Mouse (Mus musculus) kidney, embryonic 16.5 days (tissue): Measurements from ENCODE around the gene Phip. TPM values are rescaled to one million over a fixed set of nuclear protein-coding genes. Genes with fewer than 3 reads are reported as not detected.

Experiments used
- ATAC-seq: fragments of 200-750 bp; cut with Nextera tagmentation; 2 replicates; pipeline ENCODE4 v1.8.0; 2017; ENCODE audit warnings: moderate TSS enrichment; ENCODE audit not compliant: low FRiP score, low TSS enrichment
- H3K27ac ChIP-seq: fragments of 300-500 bp; sonication (generic); 2 replicates; pipeline ENCODE4 v1.5.1; 2014; ENCODE audit warnings: low read length
- H3K27me3 ChIP-seq: fragments of 300-500 bp; sonication (generic); 2 replicates; pipeline ENCODE4 v1.6.1; 2014; ENCODE audit warnings: low read length, control low read depth, mixed read lengths; ENCODE audit not compliant: insufficient read depth
- H3K36me3 ChIP-seq: fragments of 300-500 bp; sonication (generic); 2 replicates; pipeline ENCODE4 v1.6.1; 2014; ENCODE audit warnings: low read length, control low read depth, mixed read lengths; ENCODE audit not compliant: insufficient read depth
- H3K4me1 ChIP-seq: fragments of 300-500 bp; sonication (generic); 2 replicates; pipeline ENCODE4 v1.6.1; 2014; ENCODE audit warnings: low read length, control low read depth, mixed read lengths; ENCODE audit not compliant: insufficient read depth
- H3K4me2 ChIP-seq: fragments of 300-500 bp; sonication (generic); replicated peaks from 2 replicates; pipeline ENCODE4 v1.6.1; 2014; ENCODE audit warnings: low read depth, low read length
- H3K4me3 ChIP-seq: fragments of 300-500 bp; sonication (generic); 2 replicates; pipeline ENCODE4 v1.5.1; 2014; ENCODE audit warnings: mild to moderate bottlenecking, low read length
- H3K9ac ChIP-seq: fragments of 300-500 bp; sonication (generic); replicated peaks from 2 replicates; pipeline ENCODE4 v1.6.1; 2014; ENCODE audit warnings: low read length
- H3K9me3 ChIP-seq: fragments of 300-500 bp; sonication (generic); 2 replicates; pipeline ENCODE4 v1.6.1; 2016; ENCODE audit warnings: low read length, control low read depth
- WGBS: fragments of 180-500 bp; shearing (Covaris S2); extraction: QIAGEN DNeasy Blood & Tissue Kit; methylation state at CpG from one replicate; pipeline ENCODE4 v1.1.7; 2014; 5-methylcytosine and 5-hydroxymethylcytosine counted together
- polyA plus RNA-seq: library from polyadenylated mRNA; unstranded; fragments of >200 nt; fragmentation: Nextera tagmentation; extraction: Ambion mirVana; gene quantifications from 2 replicates; pipeline ENCODE4 v1.2.1, GENCODE M21; 2015

Gene Phip
- polyA plus RNA-seq, 1 experiment from 2014 or later: 84.5 TPM

- Histone ChIP-seq H3K4me2 (no peak overlapping the region), H3K9me3 (no peaks in the 10 kb centered on the region), H3K4me3 (no peak overlapping the region), H3K27me3 (no peaks in the 10 kb centered on the region), H3K27ac (no peak overlapping the region), H3K4me1 (no peaks in the 10 kb centered on the region), H3K9ac (no peak overlapping the region), H3K36me3 (peaks cover 29% of the 10 kb centered on the region)
- no peak for ATAC-seq
Observed at GRCm38 (mm10) chr9:82888645-82889044, 86.7 kb downstream of the Phip start.

GRCm38 (mm10) chr9:82884177-82884576 is 91.1 kb downstream of the Phip start:
- H3K4me2 ChIP-seq: no peak overlapping the region
- no peak overlapping the region for H3K4me3 ChIP-seq
- H3K36me3 ChIP-seq: peaks cover 40% of the 10 kb centered on the region
- no peak overlapping the region for H3K27ac ChIP-seq
- H3K27me3 ChIP-seq: no peaks in the 10 kb centered on the region
- H3K9me3 ChIP-seq: no peaks in the 10 kb centered on the region
- H3K4me1 ChIP-seq: no peaks in the 10 kb centered on the region
- no peak overlapping the region for H3K9ac ChIP-seq
- ATAC-seq: no peak

- Histone ChIP-seq H3K4me1 (no peaks in the 10 kb centered on the region), H3K36me3 (peaks cover 49% of the 10 kb centered on the region), H3K9me3 (no peaks in the 10 kb centered on the region), H3K4me2 (no peak overlapping the region), H3K27ac (no peak overlapping the region), H3K9ac (no peak overlapping the region), H3K4me3 (no peak overlapping the region), H3K27me3 (no peaks in the 10 kb centered on the region)
- no peak for ATAC-seq
- WGBS: 88% methylated on average over 1 of the region's 1 CpGs
Observed at GRCm38 (mm10) chr9:82877078-82877477, 98.2 kb downstream of the Phip start.

- 70% methylated on average over 3 of the region's 3 CpGs for WGBS
- Histone ChIP-seq H3K4me1 (no peaks in the 10 kb centered on the region), H3K27ac (no peak overlapping the region), H3K4me3 (no peak overlapping the region), H3K9me3 (no peaks in the 10 kb centered on the region), H3K4me2 (no peak overlapping the region), H3K27me3 (no peaks in the 10 kb centered on the region), H3K9ac (no peak overlapping the region), H3K36me3 (peaks cover 7% of the 10 kb centered on the region)
- ATAC-seq: peak; percentile 69; the same call in 1 of the 2 replicates
Observed at GRCm38 (mm10) chr9:82867698-82868097, 107.6 kb downstream of the Phip start.

- H3K9ac ChIP-seq: no peak overlapping the region
- H3K27ac ChIP-seq: no peak overlapping the region
- H3K4me1 ChIP-seq: no peaks in the 10 kb centered on the region
- H3K27me3 ChIP-seq: no peaks in the 10 kb centered on the region
- no peak for ATAC-seq
- peaks cover 1% of the 10 kb centered on the region; the same call in 1 of the 2 replicates for H3K36me3 ChIP-seq
- 93% methylated on average over 1 of the region's 1 CpGs for WGBS
- H3K4me2 ChIP-seq: no peak overlapping the region
- H3K9me3 ChIP-seq: no peaks in the 10 kb centered on the region
- no peak overlapping the region for H3K4me3 ChIP-seq
Observed at GRCm38 (mm10) chr9:82866121-82866520, 109.2 kb downstream of the Phip start.

GRCm38 (mm10) chr9:82861775-82862430 is 113.4 kb downstream of the Phip start:
- Histone ChIP-seq H3K4me3 (no peak overlapping the region), H3K4me1 (no peaks in the 10 kb centered on the region), H3K27ac (peak overlapping the region; percentile 2; the same call in 1 of the 2 replicates), H3K36me3 (no peaks in the 10 kb centered on the region), H3K27me3 (no peaks in the 10 kb centered on the region), H3K4me2 (no peak overlapping the region), H3K9ac (no peak overlapping the region), H3K9me3 (no peaks in the 10 kb centered on the region)
- 90% methylated on average over 3 of the region's 3 CpGs for WGBS
- ATAC-seq: no peak

GRCm38 (mm10) chr9:82861316-82861715 is 114.0 kb downstream of the Phip start:
- Histone ChIP-seq H3K27me3 (no peaks in the 10 kb centered on the region), H3K4me2 (no peak overlapping the region), H3K9ac (no peak overlapping the region), H3K27ac (peak overlapping the region; percentile 2; the same call in 1 of the 2 replicates), H3K4me3 (no peak overlapping the region), H3K36me3 (no peaks in the 10 kb centered on the region), H3K9me3 (no peaks in the 10 kb centered on the region), H3K4me1 (no peaks in the 10 kb centered on the region)
- WGBS: 74% methylated on average over 4 of the region's 4 CpGs
- no peak for ATAC-seq

- H3K9ac ChIP-seq: no peak overlapping the region
Observed at GRCm38 (mm10) chr9:82860805-82861204, 114.5 kb downstream of the Phip start.

GRCm38 (mm10) chr9:82856241-82856640 is 119.1 kb downstream of the Phip start:
- no peaks in the 10 kb centered on the region for H3K9me3 ChIP-seq
- no peak for ATAC-seq
- 79% methylated on average over 4 of the region's 4 CpGs for WGBS

More at GRCm38 (mm10) chr9:82860805-82861204, 114.5 kb downstream of the Phip start:
- no peak overlapping the region for H3K27ac ChIP-seq
- H3K36me3 ChIP-seq: no peaks in the 10 kb centered on the region
- WGBS: 76% methylated on average over 2 of the region's 2 CpGs
- H3K4me2 ChIP-seq: no peak overlapping the region
- ATAC-seq: no peak
- no peaks in the 10 kb centered on the region for H3K27me3 ChIP-seq
- H3K4me1 ChIP-seq: no peaks in the 10 kb centered on the region
- H3K9me3 ChIP-seq: no peaks in the 10 kb centered on the region
- no peak overlapping the region for H3K4me3 ChIP-seq

GRCm38 (mm10) chr9:82854973-82855614 is 120.2 kb downstream of the Phip start:
- Histone ChIP-seq H3K36me3 (no peaks in the 10 kb centered on the region), H3K9me3 (no peaks in the 10 kb centered on the region), H3K4me3 (no peak overlapping the region), H3K9ac (no peak overlapping the region), H3K4me2 (no peak overlapping the region), H3K4me1 (no peaks in the 10 kb centered on the region), H3K27ac (no peak overlapping the region), H3K27me3 (no peaks in the 10 kb centered on the region)
- no peak for ATAC-seq
- WGBS: 38% methylated on average over 3 of the region's 3 CpGs

More at GRCm38 (mm10) chr9:82856241-82856640, 119.1 kb downstream of the Phip start:
- Histone ChIP-seq H3K9ac (no peak overlapping the region), H3K4me3 (no peak overlapping the region), H3K4me2 (no peak overlapping the region), H3K27ac (no peak overlapping the region), H3K27me3 (no peaks in the 10 kb centered on the region), H3K4me1 (no peaks in the 10 kb centered on the region), H3K36me3 (no peaks in the 10 kb centered on the region)
